Mouse (Mus musculus) cortical plate, adult 2 months (tissue): Measurements from ENCODE around the gene Vps33b.

Experiments used
- CTCF ChIP-seq: fragments of 200-500 bp; IDR thresholded peaks from 2 replicates; pipeline ENCODE4 v1.5.1; 2011; ENCODE audit warnings: mild to moderate bottlenecking, control low read depth, low read length; ENCODE audit not compliant: insufficient read depth; ENCODE audit errors: extremely low read depth
- POLR2A ChIP-seq: fragments of 200-500 bp; IDR thresholded peaks from 2 replicates; pipeline ENCODE4 v1.6.1; 2011; ENCODE audit warnings: mild to moderate bottlenecking, low read length, control low read depth; ENCODE audit not compliant: insufficient read depth; ENCODE audit errors: extremely low read depth

DNA sequence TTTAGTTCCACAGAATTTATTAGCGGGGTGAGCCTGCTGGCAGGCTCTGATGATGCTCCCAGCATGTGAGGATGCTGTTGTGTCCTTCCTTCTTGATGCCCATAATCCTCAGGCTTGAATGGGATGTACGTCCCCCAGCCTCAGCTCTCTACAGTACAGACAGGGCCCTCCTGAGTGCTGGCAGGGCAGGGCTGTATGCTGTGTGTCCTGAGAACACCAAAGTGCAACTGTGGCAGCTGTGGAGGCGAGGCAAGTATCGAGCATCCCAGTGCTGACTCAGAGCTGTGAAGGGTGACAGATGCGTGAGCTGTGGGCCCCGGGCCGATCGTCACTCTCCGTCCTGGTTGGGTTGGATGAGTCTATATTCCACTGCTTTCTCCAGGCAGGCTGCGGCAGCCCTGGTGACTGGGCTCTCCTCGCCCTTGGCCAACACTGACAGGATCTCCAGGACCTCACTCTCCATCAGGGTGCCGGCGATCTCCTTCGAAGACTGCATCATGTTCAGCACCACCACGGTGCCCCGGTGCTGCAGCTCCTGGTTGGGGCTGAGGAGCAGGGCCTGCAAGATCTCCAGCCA, 55.9 kb downstream of the Vps33b start:
- no peak for TF ChIP-seq CTCF
- TF ChIP-seq POLR2A: no peak
